Mouse (Mus musculus) cerebellum, adult 8-10 months (tissue): ENCODE measurements around the gene Tenm2.
A peak's percentile ranks its signal among the peaks of the same experiment; 100 is the strongest.

ENCODE experiments used
- DNase-seq: peaks from one replicate; pipeline ENCODE4 v3.0.0; 2022

Tenm2 gene

DNA sequence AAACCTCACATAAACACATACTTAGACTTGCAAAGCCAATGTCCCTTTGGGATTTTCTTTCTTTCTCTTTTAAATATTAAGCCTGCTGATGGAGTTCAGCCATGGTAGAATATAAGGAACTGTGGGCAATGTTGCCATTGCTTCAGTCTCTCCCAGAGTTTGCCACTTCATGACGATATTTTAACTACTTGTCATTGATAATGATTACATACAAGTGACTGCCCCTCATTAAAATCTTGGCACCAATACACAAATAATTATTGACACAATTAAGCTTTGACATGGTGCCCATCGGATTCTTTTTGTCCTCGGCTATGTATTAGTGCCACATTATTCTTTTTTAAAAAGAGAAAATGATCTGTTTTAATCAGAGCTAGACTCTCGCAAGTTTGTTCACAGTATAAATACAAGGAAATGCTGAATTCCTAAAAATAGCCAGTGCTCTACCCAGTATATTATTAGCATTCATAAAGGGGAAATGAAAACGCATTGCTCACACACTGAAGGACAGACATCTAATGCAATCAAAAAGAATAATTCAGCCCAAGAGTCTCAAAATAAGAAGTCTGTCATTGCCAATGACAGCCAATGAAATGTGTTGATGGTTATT lies 158.7 kb downstream of the Tenm2 start:
- DNase-seq = no peak

GRCm38 (mm10) chr11:37075349-37075748 lies 160.4 kb downstream of the Tenm2 start:
- DNase-seq = no peak

DNA sequence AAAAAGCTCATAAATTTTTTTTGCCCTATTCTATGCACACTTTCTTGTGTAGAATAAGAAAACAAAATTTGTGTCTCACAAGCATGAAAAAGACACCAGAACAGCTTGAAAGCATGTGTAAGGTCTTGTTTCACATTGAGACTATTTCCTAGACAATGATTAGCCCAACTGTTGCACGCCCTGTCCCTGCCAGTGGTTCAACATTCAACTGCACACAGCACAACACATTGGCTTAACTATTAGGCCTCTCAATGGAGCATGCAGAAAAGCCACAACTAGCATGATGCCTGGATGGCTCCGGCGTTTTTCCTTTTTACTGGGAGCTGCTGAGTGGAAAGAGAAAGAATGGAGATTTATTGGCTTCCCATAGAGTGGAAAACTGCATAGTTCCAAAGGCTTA lies 170.3 kb downstream of the Tenm2 start:
- DNase-seq = no peak

DNA sequence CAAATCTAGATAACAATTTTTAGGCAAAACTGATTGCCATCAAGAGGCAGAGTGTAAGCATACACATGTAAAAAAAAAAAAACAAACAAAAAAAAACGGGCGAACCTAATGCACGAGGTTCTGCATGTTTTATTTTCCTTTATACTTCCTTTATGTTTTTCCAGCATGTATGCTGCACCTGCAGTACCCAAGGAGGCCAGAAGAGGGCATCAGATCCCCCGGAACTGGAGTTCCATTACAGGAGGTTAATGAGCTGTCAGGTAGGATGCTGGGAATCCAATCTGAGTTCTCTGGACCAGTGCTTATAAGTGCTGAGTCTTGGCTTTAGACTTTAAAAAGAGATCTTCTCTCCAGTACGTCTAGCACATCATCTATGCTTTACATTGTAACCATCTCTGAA lies 189.1 kb downstream of the Tenm2 start:
- DNase-seq = peak; percentile 4

GRCm38 (mm10) chr11:37041259-37041658 lies 194.5 kb downstream of the Tenm2 start:
- no peak for DNase-seq

DNA sequence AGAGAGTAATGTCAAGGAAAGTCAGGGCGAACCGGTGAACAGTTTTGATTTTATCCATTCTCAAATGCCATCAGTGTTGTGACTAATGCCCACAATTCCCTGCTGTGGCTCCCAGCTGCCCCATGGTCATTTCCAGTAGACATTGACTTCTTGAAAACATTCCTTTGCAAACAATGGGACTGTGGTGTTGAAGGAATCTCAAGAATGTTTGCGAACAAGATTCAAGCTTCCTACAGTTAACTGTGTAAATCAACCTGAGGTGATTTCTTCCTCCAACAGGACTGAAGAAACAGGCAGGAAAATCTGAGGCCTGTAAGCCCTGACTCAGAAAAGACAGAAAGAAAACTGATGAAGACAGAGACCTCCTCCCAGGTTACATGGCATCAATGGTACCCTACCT lies 196.5 kb downstream of the Tenm2 start:
- no peak for DNase-seq

DNA sequence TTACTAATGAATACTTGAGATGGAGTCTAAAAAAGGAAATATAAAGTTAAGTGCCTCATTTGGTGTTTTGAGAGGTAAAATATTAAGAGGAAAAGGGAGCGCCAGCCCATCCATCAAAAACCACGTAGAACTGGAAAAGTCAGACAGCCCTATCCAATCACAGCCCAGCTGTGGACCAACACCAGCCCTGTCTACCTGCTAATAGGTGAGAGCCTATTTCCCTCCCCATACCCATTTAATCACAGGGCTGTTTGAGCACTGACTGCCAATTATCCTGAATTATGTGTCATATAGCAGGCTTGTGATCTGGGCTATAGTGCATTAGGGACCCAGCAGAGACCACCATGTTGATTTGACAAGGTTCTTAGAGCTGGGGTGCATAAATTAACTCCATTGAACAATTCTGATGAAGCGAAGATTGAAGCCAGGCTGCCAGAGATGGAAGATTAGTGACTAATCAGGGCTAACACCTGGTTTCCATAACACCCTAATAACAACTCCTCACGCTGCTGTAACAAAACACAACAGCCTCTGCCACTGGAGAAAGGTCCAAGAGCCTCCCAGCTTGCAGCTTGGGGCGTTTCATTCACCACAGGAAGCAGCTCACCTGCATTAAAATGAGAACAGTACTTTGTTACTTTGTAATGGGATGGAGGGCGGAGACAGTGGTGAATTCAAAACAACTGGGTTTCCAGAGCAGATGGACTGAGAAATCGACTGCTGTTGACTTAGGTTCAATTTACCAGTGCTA lies 204.3 kb downstream of the Tenm2 start:
- DNase-seq = no peak

DNA sequence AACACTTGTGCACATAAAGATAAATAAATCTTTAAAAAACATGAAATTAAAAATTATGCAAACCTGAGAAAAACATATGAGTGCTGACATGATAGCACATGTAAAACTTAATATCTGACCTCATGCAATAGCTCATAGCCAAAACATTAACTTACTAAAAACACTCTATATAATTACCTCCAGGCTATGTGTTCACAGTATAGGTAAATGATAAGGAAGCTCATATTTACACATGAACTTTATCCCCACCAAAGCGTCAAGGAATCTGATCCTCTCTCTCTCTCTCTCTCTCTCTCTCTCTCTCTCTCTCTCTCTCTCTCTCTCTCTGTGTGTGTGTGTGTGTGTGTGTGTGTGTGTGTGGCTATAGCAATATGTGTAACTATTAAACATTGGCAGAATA lies 223.9 kb downstream of the Tenm2 start:
- no peak for DNase-seq

DNA sequence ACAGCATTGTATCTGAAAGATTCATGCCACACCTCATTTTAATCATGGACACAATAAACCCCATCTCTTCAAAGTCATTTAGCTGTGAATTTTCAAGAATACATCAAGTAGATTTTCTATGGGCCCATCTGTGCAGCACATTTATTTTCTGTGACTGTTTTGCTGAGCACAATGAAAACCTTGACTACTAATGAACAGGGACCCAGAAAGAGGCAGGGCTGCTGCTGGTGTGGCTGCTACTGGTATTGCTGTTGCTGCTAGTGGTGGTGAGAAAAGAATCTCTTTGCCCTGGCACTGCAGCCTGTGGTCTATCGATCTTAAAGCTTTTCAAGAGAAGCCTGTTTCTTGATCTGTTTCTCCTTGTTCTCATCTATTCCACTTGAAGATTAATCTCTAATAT lies 226.5 kb downstream of the Tenm2 start:
- DNase-seq = no peak

- no peak for DNase-seq
Observed at GRCm38 (mm10) chr11:36997668-36998067, 238.1 kb downstream of the Tenm2 start.

DNA sequence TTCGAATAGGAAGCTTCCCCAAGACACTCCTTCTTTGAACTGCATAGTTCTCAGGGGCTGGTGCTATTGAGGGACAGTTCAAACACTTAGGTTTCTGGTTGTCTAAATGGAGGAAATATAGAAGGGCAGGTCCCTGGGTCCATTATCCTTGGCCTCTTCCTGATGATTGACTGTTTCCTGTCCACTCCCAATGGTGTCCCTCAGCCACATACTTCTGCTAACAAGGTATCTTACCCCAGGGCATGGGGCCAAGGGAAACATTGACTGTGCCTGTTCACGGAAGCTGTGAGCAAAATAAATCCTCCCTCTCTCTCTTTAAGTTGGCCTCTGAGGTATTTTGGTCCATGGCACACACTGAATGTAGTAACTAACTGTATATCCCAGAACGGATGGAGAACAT lies 244.9 kb downstream of the Tenm2 start:
- no peak for DNase-seq

DNA sequence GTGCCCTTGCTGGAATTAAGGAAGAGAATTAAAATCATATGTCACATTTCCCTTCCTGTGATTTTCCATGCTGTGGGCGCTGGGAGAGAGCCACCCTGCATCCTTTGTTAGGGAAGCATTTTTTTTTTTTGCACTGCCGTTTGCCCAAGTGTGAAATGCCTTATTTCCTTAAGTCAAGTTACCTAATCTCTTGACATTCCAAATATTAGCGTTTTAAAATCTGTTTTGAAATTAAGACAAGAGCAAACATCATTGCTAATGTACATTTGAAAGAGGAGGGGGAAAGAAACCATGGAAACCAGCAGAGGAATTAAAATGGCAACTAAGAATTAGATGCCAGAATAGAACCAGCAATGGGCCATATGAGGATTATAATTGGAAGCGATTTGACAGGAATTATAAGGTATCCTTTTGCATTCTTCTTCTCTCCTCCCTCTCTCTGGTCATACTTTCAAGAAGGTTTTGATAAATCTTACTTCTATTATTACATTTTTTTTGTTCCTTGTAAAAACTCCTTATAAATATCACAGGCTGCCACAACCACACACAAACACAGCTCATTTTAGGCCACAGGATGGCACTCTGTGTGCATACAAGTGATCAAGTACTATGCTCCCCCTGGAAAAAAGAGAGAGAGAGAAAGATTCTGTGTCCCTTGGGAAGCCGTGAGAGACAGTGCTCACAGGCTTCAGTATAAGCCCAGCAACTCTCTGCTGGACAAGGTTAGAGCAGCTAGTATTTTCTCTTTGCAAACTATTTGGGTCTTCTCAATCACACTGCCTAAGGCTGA lies 246.8 kb downstream of the Tenm2 start:
- peak; percentile 1 for DNase-seq

DNA sequence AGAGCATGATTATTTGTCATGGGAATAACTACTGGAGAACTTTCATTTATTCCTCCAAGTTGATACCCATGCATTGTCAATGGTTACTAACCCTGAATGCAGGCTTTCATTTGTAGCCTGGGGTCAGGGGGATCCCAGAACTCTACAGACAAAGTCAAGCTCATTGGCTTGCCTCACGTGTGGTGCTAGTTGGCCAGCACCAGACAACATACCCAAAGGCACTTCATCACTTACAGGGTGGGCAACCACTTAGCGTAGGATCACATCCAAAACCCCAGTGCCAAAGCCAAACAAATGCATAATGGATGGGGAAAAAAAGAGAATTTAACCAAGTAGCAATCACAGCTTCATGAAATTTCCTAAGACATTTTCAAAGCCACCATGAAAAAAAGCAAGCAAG lies 261.6 kb downstream of the Tenm2 start:
- no peak for DNase-seq

- DNase-seq = no peak
Observed at GRCm38 (mm10) chr11:36958102-36958501, 277.7 kb downstream of the Tenm2 start.

GRCm38 (mm10) chr11:36941429-36941828 lies 294.3 kb downstream of the Tenm2 start:
- DNase-seq = no peak

DNA sequence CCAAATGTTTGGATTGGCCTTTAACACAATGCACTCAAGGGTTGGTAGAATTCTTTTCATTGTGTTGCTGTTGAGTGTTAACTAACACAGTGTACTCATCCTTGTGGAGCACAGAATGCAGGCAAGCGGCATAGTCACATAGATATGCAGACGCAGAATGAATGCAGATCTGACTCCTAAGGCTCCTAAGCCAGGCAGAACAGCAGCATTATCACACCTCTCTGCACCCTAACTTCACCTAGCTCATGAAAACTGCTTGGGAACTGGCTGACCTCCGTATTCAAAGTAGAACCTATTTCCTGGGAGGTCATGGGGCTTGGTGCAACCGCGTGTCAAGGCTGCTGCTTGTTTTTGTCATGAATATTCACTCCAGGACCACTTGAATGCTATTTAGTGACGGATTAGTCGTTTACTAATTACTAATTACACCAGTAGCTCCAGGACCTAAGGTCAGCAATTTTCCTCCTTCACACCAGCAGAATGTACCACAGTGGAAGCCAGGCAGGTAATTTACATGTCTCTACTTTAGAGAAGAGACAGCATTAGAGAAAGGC lies 295.1 kb downstream of the Tenm2 start:
- no peak for DNase-seq

DNA sequence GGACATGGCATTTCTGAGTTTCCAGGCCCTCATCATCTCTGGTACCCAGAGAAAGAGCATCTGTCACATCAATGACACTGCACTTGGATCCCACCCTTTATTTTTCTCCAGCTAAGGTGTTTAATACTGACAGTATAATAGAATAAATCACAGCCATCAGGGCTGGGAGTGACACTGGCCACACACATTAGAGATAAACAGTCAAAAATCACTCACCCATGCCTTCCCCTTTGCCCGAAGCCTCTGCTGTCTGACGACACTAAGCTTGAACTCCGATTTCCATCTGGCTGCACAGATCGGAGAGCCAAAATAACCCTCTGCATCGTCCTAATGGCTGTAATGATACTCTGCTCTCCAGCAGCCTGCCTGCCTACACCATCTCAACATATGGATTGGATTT lies 305.9 kb downstream of the Tenm2 start:
- DNase-seq = no peak

DNA sequence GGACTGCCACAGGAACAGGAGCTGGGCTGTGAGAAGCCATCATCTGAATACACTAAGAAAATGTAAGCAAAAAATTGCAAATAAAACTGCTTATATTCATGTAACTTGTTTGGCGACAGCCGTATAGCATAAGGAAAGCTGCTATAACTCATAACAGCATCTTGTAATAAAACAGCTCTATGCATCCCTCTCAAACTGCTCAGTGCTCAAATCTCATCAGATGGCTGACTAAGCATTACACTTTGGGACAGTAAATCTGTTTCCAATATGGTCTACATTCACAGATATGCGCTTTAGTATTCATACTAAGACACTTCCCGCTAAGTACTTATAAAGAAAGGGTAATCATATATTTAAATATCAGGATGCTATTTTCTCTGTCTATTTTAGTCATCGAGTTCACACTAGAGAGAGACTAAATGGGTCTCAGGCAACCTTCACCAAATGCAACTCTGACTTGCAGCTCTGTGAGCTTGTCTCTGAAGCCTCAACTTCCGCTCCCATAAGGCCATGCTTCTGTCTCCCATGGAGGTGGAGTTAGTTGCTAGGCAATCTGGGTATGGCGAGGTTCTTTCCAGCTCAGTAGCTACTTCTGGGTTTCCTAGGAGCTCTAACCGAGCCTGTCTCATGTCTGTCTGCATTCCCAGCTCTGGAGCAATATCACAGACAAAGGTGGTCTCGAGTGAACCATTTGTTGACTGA lies 308.9 kb downstream of the Tenm2 start:
- DNase-seq = no peak

DNA sequence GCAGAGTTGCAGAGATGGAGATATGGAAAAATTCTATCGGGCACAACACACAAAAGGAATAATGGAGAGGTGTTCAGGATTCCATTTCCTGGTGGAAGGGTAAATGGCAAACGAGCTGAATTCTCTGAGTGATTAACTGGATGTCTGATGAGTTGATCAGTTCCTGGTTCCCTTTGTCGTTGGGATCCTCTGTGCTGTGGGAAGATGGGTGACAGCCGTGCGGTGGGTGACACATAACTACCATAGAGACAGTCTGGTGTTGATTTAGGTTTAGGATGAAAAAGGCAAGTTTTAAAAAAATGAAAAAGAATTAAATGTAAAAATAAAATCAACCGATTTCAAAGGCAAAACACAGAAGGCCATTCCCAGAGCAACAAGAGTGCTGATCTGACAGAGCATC lies 316.5 kb downstream of the Tenm2 start:
- no peak for DNase-seq

DNA sequence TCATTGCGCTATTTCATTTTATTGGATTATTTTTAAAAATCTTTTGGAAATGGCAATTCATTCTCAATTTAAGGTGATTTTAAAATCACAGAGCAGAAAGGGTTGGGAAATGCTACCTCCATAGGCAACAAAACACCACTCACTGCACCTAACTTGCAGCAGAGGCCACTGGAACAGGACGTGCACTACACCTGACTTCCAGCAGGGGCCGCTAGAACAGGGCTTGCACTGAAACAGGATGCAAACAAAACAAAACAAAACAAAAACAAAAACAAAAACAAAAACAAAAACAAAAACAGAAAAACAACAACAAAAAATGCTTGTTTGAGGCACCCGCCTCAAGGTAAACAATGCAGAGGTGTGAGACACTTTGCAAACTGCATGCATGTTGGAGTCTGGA lies 324.4 kb downstream of the Tenm2 start:
- DNase-seq = no peak

- DNase-seq = no peak
Observed at GRCm38 (mm10) chr11:36909036-36909435, 326.7 kb downstream of the Tenm2 start.

- DNase-seq = no peak
Observed at GRCm38 (mm10) chr11:36902302-36902701, 333.5 kb downstream of the Tenm2 start.

GRCm38 (mm10) chr11:36893061-36893460 lies 342.7 kb downstream of the Tenm2 start:
- peak; percentile 14 for DNase-seq
